Mouse (Mus musculus) cerebellum, postnatal 10 days (tissue): ENCODE data around the gene Hist1h2ak.

Experiments used
- DNase-seq, 2 experiments: peaks; one replicate each; pipeline ENCODE4 v3.0.0; 2021; ENCODE audit warnings: mixed read lengths in 2 of 2

The Hist1h2ak gene

DNA sequence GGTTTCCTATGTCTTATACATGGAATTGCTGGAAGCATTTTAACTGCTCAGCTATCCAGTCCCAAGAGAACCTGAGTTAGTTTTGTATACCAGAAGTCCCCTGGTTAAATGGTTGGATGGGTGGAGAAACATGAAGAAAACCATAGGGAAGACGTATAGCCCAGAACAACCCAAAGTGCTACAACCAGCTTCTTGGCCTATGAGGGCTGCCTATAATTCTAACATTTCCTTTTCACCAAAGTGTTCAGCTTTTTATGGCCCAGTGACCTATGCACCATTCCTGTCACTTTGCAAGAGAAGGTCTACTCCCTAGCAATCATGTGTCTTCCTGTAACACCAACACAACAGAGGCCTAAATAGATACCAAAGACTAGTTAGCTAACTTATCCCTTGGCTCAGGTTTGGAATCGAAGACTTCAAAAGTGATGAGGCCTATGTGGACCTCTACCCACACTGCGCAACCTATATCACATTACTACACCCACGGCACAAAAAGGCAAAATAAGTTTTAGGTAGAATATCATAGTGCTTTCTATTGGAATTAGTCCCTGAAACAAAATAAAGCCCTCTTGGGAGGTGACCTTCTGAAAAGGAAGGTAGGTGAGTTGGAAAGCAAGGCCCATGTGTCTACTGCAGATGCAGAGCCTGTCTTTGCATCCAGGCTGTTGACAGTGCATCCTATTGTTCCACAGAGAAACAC lies 35.1 kb downstream of the Hist1h2ak start:
- DNase-seq = no peak

GRCm38 (mm10) chr13:21717397-21718357 lies 36.0 kb downstream of the Hist1h2ak start, which contains the start of gene Hist1h3h:
Gene Hist1h3h (plus strand): TSS chr13:21717659.
- peak; percentile 90 to 91 for DNase-seq

DNA sequence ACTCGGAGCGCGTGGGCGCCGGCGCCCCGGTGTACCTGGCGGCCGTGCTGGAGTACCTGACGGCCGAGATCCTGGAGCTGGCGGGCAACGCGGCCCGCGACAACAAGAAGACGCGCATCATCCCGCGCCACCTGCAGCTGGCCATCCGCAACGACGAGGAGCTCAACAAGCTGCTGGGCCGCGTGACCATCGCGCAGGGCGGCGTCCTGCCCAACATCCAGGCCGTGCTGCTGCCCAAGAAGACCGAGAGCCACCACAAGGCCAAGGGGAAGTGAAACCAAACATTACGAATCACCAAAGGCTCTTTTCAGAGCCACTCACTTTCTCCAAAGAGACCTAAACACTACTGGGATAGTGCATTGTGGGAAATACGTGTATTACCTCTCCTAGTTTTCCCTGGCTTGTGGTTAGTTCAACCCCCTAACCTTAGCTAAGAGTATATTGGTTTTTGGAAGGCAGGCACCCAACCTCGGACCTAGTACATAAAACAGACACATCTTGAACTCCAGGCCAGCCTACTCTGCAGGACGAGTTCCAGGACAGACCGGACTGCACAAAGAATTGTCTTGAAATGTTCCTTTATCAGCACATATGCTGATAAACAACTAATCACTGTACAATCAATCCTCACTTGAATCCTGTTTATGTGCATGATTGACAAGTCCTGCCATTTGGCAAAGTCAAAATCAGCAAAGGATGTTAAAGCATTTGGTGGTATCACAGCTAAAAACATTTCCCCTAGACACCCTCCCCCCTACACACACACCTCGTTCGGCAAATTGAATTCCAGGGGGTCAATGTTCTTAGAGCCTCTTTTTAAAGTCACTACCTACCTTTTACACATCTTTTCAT lies 36.9 kb downstream of the Hist1h2ak start:
- DNase-seq = peak; percentile 10 to 39

DNA sequence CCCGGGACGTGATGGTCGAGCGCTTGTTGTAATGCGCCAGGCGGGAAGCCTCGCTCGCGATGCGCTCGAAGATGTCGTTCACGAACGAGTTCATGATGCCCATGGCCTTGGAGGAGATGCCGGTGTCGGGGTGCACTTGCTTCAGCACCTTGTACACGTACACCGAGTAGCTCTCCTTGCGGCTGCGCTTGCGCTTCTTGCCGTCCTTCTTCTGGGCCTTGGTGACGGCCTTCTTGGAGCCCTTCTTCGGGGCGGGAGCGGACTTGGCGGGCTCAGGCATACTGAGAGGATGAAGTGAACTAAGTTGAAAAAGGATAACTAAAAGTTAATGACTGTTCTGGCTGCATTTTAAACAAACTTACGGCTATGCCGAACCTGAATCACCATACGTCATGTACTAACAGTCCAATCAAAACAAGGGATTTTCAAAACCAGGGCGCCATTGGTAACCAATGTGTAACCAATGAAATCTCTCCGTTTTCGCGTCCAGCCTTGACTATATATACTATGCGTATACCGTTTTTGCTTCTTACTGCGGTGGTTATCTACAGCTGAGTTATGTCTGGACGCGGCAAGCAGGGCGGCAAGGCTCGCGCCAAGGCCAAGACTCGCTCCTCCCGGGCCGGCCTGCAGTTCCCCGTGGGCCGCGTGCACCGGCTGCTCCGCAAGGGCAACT lies 37.6 kb downstream of the Hist1h2ak start, which contains the start of the genes Hist1h2bl and Hist1h2ai:
Hist1h2bl (minus strand) TSS at position 280 of the 676 bp plus-strand sequence.
Hist1h2ai (plus strand) TSS at position 559 of the 676 bp plus-strand sequence.
- DNase-seq = peak; percentile 86 to 89

- DNase-seq = peak; percentile 5 to 37
Measured at GRCm38 (mm10) chr13:21715131-21715863, 38.3 kb downstream of the Hist1h2ak start.

DNA sequence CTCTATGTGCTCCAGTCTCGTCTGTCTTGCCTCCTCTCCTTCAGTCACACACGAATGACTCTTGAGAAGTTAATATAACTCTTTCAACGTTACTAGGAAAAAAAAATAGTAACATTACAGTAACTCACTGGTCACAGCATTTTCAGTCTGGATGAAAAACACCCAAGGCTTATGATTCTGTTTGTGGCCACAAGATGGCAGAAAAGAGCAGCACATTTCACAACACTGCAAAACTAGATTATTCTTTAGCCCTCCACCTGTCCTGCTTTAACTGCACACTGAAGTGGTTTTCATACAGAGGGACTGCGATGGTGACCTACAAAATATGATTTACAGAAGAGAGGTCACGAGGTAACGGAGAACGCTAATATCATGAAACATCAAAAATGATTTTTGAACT lies 38.9 kb downstream of the Hist1h2ak start:
- DNase-seq = peak; percentile 68 to 77

DNA sequence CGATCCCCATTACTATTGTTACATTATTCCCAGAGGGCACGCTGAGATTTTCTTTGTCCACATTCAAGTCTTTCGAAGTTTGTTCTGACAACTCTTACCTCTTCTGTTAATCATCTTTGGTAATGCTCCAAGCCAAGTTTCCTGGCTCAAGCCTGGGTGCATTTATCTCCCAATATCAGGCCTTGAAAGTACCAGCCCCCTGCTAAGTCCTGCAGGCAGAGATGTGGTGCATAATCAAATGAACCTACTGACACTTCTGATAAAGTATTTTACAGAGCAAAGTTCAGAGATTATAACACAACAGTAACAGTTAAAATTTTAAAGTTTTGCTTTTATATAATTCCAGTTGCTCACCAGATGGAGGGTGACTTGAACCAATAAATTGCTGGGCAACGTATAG lies 41.9 kb downstream of the Hist1h2ak start:
- DNase-seq = no peak

GRCm38 (mm10) chr13:21710821-21711525 lies 42.7 kb downstream of the Hist1h2ak start:
- DNase-seq = peak; percentile 85 to 90

DNA sequence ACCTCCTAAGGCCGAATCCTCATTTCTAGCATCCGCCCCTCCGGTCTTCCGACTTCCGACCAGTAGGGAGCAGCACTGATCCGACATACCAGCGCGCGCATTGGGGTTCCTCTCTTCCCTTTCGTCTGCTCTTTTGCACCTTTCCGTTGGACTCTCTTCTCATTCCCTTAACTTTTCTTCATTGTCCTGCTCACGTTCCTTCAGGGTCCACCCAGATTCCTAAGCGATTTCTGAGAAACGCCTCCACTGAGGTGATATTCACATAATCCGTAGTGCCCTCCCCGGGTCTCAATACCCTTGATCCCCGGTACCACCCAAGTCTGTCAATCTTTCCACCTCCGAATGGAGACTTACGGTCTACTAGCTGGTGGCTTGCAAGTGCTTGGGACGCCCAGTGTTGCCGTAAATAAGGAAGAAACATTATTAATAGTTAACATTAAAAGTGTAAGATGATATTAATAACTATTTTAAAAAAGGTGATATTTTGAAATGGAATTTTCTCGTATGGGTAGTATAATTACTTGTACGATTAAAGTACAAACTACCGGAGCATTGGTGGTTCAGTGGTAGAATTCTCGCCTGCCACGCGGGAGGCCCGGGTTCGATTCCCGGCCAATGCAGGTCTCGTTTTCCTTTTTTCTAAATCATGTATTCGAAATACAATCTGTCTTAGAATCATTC lies 43.5 kb downstream of the Hist1h2ak start:
- DNase-seq = peak; percentile 96

- DNase-seq = no peak
Measured at GRCm38 (mm10) chr13:21706669-21707068, 47.0 kb downstream of the Hist1h2ak start.
